Mouse (Mus musculus) kidney, postnatal 10 days (tissue): ENCODE results near the gene Btbd1.
"Not testable (repeated sequence)": the region's sequence is repeated elsewhere in the genome, so short reads cannot be mapped to it uniquely, and the experiment has no call there.

ENCODE experiments used
- DNase-seq: peaks from one replicate; pipeline ENCODE4 v3.0.0; 2021; ENCODE audit warnings: mixed read lengths

Btbd1 gene

DNA sequence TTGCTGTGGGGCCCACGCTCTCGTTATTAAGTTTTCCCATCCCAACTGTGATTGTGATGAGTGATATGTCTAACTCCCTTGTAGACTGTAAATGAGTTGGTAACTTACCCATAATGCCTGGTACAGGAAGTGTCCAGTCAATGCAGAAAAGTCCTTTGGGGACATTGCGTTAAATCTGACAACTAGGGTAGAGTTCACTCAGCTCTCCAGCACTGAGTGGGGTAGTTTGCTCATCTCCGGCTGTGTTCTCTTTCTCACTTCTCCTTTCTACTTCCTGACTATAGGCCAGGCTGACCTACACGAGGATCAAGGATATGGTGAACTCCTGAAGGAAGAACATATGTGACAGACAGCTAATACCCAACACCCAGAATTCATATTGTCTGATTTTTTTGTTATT is 20.0 kb upstream of the Btbd1 start:
- DNase-seq = no peak

DNA sequence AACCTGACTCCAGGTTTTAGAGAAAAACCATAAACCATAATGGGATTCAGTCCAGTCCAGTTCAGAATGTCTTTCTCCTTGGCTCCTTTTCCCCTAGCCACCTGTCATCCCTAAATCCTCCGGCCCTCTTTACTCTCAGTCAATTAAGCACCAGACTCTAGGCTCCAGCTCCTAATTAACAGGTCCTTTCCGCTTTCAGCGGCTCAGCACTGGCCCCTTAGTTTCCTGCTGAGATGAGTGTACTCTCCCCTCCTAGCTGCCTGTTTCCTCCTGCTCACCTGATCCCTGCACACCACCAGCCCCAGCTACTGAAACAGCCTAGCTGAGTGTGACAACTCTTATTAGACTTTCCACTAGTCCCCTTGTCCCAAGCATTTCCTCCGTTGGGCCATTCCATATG is 18.5 kb upstream of the Btbd1 start:
- DNase-seq = no peak

DNA sequence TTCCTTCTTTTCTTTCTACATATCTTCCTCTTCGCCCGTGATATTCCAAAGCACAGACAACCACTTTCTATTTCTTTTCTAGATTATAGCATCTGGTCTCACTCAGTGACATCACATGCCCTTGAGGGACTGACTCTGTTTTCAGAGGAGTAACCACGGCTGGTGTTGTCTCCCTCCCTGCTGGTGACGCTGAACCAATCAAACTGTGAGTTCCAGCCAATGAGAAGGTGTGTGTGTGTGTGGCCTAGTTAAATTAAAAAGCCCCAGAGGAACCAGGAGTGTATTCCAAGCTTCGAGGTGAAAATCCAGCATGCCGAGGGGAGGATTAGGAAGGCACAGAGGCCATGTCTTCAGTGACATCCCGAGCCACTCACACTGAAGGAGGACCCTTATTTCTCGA is 17.8 kb upstream of the Btbd1 start:
- no peak for DNase-seq

DNA sequence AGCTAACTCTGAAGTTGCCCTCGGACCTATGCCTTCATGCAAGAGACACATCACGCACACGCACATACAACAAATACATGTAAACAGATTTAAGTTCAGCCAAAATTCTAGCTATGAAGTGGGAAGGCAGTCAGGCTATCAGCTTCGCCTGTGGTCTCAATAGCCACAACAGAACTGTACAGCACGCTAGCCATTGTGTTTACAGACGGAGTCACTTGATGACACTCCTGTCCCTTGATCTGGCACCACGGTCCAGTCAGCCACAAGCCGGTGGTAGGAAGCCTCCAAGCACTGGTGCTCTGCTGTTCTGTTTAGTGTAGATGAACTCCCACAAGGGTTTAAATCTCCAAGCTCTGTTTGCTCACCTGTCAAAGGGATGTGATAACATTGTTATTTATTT is 16.8 kb upstream of the Btbd1 start:
- DNase-seq = no peak

DNA sequence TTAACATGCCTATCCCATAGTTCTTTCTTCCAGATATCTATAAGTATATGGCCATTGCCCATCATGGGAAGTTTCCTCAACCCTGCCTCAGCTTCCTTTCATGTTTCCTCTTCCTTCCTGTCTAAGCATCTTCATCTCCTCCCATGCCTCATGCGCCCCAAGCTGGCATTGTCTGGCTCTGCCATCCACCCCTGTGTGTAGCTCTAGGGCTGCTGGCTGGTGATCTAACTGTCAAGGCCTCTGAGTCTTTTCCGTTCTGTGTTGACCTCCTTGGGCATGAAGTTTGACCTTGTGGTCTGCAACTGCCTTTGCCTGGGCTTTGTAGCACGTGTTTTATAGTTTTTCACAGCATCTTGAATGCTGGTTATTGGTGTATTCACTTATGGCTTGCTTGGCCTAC is 16.1 kb upstream of the Btbd1 start:
- no peak for DNase-seq

DNA sequence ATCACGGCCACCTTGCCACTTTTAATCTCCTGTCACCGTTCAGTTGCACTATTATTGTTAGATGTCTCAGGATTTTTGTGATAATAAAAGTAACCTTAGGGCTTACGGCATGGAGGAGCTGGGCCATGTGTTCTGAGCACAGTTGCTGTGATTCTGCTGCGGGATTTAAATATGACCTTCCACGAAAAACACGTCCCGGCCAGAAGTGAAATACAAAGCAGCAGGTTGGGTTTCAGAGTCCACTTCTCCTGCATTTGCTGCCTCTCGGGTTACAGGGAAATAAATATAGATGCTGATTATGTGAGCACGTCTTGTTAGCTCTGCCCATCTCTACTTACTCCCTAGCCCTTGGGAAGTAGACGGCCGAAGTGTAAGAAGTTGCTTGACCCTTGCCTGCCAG is 15.6 kb upstream of the Btbd1 start:
- DNase-seq = no peak

DNA sequence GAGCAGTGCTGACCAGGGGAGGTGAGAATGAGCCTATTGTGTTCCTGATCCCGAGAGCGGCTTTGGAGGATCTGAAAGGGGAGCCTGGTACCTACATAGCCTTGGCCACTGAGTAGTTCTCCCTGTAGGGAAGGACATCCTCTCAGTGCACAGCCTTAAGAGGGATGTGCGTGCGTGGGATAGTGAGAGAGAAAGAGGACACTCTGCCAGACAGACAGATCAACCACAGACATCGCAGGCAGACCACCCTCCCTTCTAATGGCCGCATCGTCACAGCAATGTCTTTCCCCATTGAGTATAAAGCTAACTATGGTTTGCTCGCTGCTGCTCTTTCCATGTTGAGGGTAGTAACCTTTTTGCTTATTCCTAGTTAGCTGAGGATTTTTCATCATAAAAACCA is 14.7 kb upstream of the Btbd1 start:
- no peak for DNase-seq

DNA sequence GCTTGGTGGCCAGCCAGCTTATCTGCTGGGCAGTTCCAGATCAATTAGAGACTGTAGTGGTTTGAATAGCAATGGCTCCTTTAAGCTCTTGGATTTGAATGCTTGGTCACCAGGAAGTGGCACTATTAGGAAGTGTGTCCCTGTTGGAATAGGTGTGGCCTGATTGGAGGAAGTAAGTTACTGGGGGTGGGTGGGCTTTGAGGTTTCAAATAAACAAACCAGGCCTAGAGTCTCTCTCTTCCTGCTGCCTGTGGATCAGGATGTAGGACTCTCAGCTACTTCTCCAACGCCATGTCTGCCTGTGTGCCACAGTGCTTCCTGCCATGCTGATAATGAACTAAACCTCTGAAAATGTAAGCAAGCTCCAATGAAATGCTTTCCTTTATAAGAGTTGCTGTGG is 13.8 kb upstream of the Btbd1 start:
- no peak for DNase-seq

DNA sequence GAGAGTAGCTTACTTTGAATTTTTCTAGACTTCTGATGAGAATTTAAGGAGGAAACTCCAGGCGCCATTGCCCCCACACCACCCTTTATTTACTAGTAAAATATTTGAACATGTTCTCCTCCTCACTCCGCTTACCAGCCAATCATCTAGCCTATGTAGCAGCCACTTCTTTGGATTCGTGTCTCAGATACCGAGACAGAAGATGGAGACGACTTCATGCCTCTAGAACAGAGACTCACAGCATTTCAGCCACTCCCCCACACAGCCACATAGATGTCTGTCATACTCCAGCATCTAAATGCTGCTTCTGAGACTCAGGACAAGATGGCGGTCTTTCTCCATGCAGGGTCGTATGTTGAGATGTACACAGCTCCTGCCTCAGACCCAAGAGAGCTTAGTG is 12.9 kb upstream of the Btbd1 start:
- no peak for DNase-seq

DNA sequence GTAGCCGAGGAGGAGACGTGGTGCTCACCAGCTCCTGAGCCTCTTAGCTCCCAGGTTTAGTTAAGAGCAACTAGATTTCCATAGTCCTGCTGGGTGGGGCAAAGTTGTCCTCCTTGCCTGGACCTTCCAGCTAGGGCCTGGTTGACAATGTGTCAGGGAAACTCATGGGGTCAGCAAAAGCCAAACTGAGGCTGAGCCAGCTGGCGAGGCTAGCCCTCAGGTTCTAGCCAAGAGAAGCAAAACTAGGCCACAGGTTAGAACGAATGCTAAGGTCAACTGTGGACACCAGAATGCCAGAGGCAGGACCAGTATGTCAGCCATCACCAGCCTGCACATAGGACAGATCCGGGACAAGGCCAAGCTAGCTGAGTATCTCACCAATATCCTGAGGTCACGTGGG is 12.2 kb upstream of the Btbd1 start:
- no peak for DNase-seq

DNA sequence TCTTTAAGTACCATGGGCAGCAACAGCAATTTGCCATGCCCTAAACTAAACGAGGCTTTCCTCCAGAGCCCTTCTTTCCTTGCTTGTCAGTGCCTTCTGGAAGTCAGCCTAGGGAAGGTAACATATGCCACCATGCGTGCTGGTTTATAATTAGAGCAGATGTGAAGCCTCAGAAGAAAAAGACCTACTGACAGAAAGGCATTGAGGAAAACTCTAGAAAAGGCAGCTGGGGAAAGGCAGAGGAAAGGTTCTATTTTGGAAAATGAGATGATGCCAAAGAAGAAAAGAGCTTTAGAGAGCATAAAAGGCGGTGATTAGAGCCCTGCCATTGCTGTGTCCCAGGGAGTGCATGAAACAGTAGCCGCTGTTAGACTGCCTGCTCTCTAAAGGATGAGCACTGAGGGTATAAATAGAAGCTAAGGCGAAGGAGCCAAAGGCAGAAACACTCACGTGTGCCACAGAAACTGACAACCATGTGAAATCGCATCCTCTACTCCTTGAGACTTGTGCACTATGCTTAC is 11.5 kb upstream of the Btbd1 start:
- no peak for DNase-seq

DNA sequence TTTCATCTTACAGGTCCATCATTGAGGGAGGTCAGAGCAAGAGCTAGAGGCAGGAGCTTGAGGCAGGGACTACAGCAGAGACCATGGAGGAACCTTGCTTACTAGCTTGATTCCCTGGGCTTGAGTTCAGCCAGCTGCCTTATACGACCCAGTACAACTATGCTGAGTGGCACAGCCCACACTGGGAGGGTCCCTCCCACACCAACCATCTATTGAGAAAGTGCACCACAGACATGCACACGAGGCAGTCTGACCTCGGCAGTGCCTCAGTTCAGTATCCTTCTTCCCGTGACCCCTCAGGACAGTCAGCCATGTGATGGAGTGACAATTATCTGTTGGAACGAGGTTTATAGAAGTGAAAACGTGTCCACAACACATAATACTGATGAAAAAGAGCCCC is 10.5 kb upstream of the Btbd1 start:
- DNase-seq = no peak

DNA sequence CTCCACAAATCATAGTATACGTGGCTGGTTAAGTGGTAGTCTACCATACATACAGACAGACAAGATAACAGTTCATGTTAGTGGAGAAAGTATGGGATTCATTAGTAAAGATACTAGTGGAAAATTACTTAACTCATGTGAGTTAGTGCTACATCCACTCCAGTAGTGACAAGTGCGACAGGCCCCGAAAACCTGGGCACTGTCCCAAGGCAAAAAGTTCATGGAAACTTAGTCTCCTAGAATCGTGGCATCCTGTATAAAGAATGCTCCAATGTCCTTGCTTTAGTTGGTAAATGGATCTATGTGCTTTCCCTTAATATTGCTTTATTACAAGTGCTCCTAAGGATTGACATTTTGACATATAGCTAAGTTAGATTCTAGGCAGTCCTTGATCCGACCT is 8.5 kb upstream of the Btbd1 start:
- not testable (repeated sequence) for DNase-seq

DNA sequence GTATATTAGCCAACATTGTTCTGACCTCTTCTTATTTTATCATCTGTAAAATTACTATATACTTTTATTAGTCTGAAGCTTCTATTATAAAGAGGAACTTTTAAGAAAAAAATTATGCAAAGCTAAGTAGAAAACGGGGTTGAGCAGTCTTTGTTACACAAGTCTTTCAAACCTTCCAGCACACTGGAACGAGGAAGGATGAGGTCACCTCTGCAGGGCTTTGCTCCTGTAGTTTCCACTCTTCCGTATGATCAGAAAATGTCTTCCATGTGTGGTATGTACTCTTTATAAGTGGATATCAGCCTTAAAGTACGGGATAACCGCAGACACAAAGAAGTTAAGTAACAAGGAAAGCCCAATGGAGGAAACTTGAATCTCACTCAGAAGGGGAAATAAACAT is 6.2 kb upstream of the Btbd1 start:
- no peak for DNase-seq

DNA sequence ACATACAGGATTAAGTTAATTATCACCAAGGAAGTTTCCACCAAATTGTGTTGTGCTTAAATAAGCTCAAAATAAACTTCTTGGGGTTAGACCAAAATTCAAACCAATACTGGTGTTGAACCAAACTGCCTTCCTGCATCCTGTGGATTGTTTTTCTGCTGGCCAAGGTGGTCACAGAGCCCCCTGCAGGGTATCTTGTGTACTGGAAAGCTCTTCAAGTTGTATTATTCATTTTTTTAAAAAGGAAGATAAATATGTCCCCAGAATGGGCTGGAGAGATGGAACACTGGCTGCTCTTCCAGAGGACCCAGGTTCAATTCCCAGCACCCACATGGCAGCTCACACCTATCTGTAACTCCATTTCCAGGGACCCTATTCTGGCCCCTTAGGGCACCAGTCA is 5.6 kb upstream of the Btbd1 start:
- DNase-seq = no peak

DNA sequence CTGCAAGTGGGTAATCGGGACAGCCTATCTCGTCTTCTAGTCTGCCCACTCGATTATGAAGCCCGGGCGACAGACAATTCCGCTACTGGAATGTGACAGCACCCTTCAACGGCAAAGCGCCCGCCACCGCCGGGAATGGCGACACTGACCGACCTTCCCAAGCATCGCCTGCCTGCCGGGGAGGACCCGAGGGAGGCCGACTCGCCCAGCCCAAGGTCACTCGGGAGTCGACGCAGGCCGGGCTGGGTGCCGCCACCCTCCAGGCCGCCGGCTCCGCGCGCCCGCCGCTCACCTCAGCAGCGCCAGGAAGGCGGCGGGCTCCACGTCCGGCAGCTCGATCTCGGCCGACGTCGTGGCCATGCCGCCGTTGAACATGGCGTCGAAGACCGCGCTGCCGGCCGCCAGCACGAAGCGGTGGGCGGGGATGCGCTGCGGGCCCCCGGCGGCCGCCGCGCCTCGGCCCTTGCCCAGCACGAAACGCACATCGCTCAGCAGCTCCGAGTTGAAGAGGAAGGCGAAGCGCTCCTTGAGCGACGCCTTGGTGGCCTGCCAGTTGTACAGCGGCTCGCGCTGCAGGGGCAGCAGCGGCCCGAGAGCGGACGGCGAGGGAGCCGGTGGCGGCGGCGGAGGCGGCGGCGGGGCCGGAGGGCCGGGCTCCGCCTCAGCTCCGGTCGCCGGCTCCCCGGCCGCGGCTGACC is 401 bp downstream of the Btbd1 start:
- peak; percentile 68 for DNase-seq

DNA sequence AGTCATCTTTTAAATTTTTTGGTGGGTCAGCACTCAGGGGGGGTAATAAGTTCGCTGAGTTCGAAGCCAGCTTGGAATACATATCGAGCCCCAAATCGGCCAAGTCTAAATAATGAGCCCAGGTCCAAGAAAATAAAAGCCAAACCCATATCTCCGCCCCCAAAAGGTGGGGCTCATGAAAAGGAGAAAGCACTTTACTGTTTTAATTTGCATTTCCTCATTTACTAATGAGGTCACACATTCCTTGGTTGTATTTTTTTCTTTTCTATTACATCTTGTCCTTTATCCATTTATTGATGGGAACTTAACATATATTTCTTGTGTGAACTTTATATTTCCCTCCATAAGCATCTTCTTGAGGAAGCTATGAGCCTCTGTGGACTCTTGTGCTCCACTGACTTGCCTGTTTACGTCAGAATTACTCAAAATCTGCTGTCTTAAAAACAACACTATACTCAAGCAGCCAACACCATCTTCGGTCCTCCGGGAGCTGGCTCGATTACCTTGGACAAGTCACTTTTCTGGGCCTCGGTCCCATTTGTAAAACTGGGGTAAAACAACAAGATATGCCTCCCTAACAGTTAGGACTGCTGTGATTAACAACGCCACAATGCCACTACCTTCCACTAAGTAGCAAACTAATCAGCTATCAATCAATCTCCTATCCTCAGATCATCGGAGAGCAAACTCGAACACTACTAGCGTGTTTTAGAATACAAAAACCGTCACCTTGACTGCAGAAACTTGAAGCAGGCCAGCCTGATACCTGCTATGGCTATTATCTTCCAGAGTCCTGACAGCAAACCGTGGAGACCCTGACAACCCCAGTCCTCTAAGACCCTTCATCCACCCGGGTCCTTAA is 1.2 kb downstream of the Btbd1 start:
- no peak for DNase-seq

DNA sequence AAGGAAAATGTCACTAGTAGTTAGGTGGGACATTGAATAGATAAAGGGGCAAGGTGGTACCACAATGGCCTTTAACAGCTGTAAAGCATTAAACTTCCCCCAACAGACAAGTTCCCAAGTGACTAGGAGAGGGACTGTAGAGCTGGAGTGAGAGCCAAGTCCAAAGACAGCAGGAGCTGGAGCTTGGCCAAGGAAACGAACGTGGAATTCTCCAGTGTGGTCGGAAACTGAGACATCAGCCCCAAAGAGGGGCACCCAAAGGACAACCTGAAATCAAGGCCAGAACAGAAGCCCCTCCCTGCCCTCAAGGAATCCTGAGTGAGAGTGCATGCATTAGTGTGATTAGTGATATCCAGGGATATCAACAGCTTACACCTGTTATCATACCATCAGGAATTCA is 3.9 kb downstream of the Btbd1 start:
- DNase-seq = peak; percentile 72

DNA sequence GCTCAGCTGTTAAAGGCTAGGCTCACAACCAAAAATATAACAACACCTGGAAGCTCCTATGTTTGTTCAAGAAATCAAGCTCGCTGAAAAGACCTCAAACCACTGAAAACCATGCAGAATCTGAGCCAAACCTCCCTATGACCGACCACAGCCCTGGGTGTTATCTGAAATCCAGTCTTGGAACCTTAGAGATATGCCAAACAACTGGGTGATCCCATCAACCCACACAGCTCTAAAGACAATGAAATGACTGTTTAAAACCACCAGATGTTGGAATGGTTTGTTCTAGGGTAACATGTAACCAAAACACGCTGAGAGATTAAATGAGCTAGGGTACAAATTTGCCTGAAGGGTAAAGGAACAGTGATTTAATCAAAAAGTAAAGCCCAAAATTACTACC is 4.3 kb downstream of the Btbd1 start:
- DNase-seq = no peak

DNA sequence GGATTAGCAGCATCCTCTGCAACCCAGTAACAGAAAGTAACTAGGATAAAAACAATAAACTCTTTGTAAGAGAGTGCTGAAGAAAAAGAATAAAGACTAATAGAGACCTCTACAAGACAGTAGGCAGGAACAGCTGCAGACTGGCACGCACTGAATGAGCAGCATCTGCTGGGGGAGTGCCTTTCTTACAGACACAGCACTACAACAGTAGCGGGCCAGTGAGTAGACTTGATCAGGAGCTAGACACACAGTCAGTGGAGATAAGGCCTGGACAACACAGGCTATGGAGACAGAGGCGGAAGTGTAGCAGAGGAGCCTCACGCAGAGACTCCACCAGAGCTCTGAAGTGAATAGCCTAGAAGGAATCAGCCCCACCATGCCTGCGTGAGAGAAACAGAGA is 23.2 kb downstream of the Btbd1 start:
- no peak for DNase-seq

DNA sequence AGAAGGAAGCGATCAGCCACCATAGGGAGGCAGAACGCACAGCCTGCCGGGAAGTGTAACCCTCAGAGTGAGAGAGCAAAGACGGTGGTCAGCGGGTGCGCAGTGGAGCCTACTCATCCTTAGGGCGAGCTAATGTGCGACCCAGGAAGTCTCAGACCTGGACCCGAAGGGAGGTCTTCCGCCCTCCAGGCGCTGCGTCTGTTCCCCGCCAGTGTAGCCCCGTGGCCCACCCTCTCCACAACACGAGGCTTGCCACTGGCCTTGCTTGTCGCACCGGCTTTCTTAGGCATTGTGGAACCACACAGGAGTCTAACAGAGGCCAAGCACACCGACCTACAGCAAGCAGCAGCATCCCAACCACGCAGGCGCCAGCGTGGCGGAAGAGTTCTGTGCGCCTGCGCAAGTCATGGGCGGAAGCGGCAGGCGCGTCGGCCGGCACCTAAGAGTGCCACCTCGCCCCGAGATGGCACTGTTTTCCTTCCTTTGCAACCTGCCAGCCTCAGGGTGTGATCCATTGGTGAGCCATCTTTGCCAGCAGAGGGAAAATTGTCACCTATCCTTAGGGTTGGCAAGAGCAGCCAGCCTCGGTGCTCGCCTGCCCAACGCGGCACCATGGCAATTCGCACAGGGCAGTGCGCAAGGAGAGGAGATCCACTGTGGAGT is 40.0 kb downstream of the Btbd1 start, which contains the start of gene 3110040N11Rik:
3110040N11Rik (minus strand) TSS at position 384 of the 663 bp plus-strand sequence.
- peak; percentile 89 for DNase-seq

DNA sequence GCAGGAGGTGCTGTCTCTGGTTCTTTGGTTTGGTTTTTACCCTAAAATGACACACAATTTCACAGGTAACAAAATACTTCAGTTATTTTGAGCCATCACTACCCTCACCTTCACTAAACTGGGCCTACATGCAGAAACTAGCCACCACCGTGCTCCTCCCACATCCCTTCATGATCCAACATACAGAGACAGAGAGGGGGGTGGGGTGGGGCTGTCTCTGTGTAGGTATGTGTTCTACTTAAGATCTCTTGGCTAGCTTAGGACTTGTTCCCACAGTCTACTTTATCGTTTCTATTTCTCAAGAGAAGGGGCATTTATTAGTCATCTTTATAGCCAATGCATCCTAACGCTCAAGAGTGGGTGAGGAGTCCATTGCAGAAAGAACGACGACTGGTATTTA is 40.7 kb downstream of the Btbd1 start:
- peak; percentile 34 for DNase-seq

DNA sequence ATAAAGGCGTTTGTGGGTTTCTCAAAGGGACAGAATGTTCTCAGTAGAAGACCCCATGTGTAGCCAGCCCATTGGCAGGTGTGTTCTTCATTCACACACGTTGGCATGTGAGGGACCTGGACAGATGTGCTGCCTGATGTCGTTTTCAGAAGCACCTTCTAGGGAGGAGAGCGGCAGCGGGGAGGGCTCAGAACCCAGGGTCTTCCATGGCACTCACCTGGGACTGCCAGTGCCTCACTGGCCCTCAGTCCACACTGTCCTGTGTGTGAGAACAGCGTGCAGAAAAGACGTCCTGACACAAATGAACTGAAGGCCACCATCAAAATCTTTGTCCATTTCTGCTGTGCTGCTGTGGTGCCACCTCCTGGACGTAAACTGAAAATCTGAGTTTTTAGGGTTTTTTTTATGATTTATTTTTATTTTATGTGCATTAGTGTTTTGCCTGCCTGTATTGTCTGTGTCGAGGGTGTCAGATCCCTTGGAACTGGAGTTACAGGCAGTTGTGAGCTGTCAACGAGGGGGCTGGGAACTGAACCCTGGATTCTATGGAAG is 51.5 kb downstream of the Btbd1 start:
- no peak for DNase-seq
